Mouse (Mus musculus): ENCODE data around the gene Nrxn2. TPM values are rescaled to one million over a fixed set of nuclear protein-coding genes. Genes with fewer than 3 reads are reported as not detected.

Gene Nrxn2
- 10 to 100 TPM; 17.8 to 18.3 TPM for total RNA-seq (2021)
- long read RNA-seq, experiment 1, partial matches to known transcripts, result 0 of 8 reads
- long read RNA-seq, experiment 1, other reads (novel, unspliced or antisense), result 7 of 8 reads
- long read RNA-seq, experiment 2, partial matches to known transcripts, result 0 of 8 reads
- long read RNA-seq, experiment 2, other reads (novel, unspliced or antisense), result 8 of 8 reads

- peak; percentile 56 to 65 for DNase-seq (ENCODE audit: low spot score in 2 of 2)
These were observed at the start of gene Nrxn2 for GRCm38 (mm10) chr19:6418233-6418879. Gene Nrxn2, plus strand, starts transcription at chr19:6418731.

GRCm38 (mm10) chr19:6370175-6370574 lies 48.4 kb upstream of the Nrxn2 start:
- DNase-seq (ENCODE audit: low spot score in 2 of 2), result no peak

GRCm38 (mm10) chr19:6372433-6372832 lies 46.1 kb upstream of the Nrxn2 start:
- DNase-seq (ENCODE audit: low spot score in 2 of 2), result no peak

- peak; percentile 77 to 80 for DNase-seq (ENCODE audit: low spot score in 2 of 2)
These were observed 44.8 kb upstream of the Nrxn2 start for GRCm38 (mm10) chr19:6373539-6374400.

GRCm38 (mm10) chr19:6374571-6374970 lies 44.0 kb upstream of the Nrxn2 start:
- DNase-seq (ENCODE audit: low spot score in 2 of 2), result no peak

GRCm38 (mm10) chr19:6375423-6376254 lies 42.9 kb upstream of the Nrxn2 start:
- no peak for DNase-seq (ENCODE audit: low spot score in 2 of 2)

- DNase-seq (ENCODE audit: low spot score in 2 of 2), result peak in 1 of 2 experiments; percentile 66
These were observed 42.3 kb upstream of the Nrxn2 start for GRCm38 (mm10) chr19:6376255-6376564.

- no peak for DNase-seq (ENCODE audit: low spot score in 2 of 2)
These were observed 41.9 kb upstream of the Nrxn2 start for GRCm38 (mm10) chr19:6376643-6377042.

- DNase-seq (ENCODE audit: low spot score in 2 of 2), result no peak
These were observed 41.0 kb upstream of the Nrxn2 start for GRCm38 (mm10) chr19:6377327-6378040.

- no peak for DNase-seq (ENCODE audit: low spot score in 2 of 2)
These were observed 37.9 kb upstream of the Nrxn2 start for GRCm38 (mm10) chr19:6380411-6381166.

GRCm38 (mm10) chr19:6381238-6381637 lies 37.3 kb upstream of the Nrxn2 start:
- DNase-seq (ENCODE audit: low spot score in 2 of 2), result no peak

GRCm38 (mm10) chr19:6382323-6382924 lies 36.1 kb upstream of the Nrxn2 start:
- no peak for DNase-seq (ENCODE audit: low spot score in 2 of 2)

- no peak for DNase-seq (ENCODE audit: low spot score in 2 of 2)
These were observed 35.1 kb upstream of the Nrxn2 start for GRCm38 (mm10) chr19:6383470-6383869.

- DNase-seq (ENCODE audit: low spot score in 2 of 2), result no peak
These were observed 34.4 kb upstream of the Nrxn2 start, which contains the start of gene Pygm for GRCm38 (mm10) chr19:6384128-6384527. Gene Pygm, plus strand, starts transcription at chr19:6384399.

GRCm38 (mm10) chr19:6384954-6385353 lies 33.6 kb upstream of the Nrxn2 start:
- DNase-seq (ENCODE audit: low spot score in 2 of 2), result no peak

- no peak for DNase-seq (ENCODE audit: low spot score in 2 of 2)
These were observed 33.1 kb upstream of the Nrxn2 start for GRCm38 (mm10) chr19:6385419-6385818.

GRCm38 (mm10) chr19:6385821-6386220 lies 32.7 kb upstream of the Nrxn2 start:
- no peak for DNase-seq (ENCODE audit: low spot score in 2 of 2)

- DNase-seq (ENCODE audit: low spot score in 2 of 2), result no peak
These were observed 32.3 kb upstream of the Nrxn2 start for GRCm38 (mm10) chr19:6386234-6386633.

- no peak for DNase-seq (ENCODE audit: low spot score in 2 of 2)
These were observed 30.5 kb upstream of the Nrxn2 start for GRCm38 (mm10) chr19:6388006-6388405.

Measured in adrenal gland, postnatal 4 days (tissue).